Mouse (Mus musculus): ENCODE results near the gene Gm11146.

- no peak for TF ChIP-seq CTCF (IDR thresholded peaks at IDR 0.05; ENCODE audit: low read depth, low read length)
- TF ChIP-seq POLR2A (IDR thresholded peaks at IDR 0.05; ENCODE audit: borderline replicate concordance, low read depth, low read length) = no peak
Observed at GRCm38 (mm10) chr16:77594553-77594952, 7.3 kb downstream of the Gm11146 start.

Data from bone marrow macrophage, adult 2 months (primary cell).